Mouse (Mus musculus): ENCODE measurements at regions not wholly inside any gene's neighbourhood (a gene's known extent, or its start where the extent isn't known, plus 50 kb on each side); places are given as distances from the start of the nearest gene placed in this dataset.

DNA sequence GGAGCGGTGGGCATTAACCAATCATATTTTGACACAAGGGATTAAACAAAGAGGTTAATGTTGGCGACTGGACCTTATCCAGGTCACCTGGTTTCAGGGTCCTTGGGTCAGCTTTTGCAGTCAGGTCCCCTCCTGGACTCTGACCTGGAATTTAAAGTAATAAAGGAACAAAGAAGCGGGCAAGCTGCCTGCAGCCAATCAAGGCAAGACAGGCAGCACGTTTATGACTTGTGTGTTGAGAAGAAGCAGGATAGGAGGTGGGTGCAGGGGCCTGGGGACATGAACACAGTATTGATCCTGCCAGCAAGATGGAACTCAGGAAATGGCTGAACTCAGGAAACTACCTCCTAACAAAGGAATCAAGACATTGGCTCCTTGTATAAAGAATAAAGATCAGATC is 108.5 kb downstream of the Olfm1 start:
- TF ChIP-seq CTCF (IDR thresholded peaks at IDR 0.05; ENCODE audit: low read depth) (no peak), EP300 (IDR thresholded peaks at IDR 0.05; ENCODE audit: low read depth) (no peak)
